9 mouse cellular contexts compared by ENCODE assay signal in genomic region chr11:101952541-101953341, GRCm38 (mm10). TPM values are rescaled to one million over a fixed set of nuclear protein-coding genes. Genes with fewer than 3 reads are reported as not detected.
DNase-seq lines count a peak whose midpoint lies in the region; ATAC-seq lines count a peak whose summit lies in the region.
"Had no signal": no experiment of that assay in that cellular context is flagged by ENCODE, and none has a peak within 500 bp of the region (broad histone marks: within the 10 kb centered on the region; RNA-seq: fewer than 3 reads in every experiment).

No protein-coding gene starts in this region.

- H3K9ac ChIP-seq in embryonic facial prominence, embryonic 14.5 days (ENCODE audit: low read depth, low read length) = peak overlapping the region; percentile 20; the same call in 1 of the 2 replicates
- H3K9ac ChIP-seq in hindbrain, embryonic 14.5 days = 0 out of 2 replicates have a peak overlapping the region, but pooled peaks have one; percentile 34
- no peak overlapping the region for H3K9ac ChIP-seq in liver, embryonic 11.5 days (ENCODE audit: low read depth, low read length)

- H3K4me2 ChIP-seq in embryonic facial prominence, embryonic 14.5 days (ENCODE audit: low read depth, low read length) = peak overlapping the region; percentile 36
- H3K4me2 ChIP-seq in hindbrain, embryonic 14.5 days (replicated peaks) = peak overlapping the region; percentile 15; the same call in 1 of the 2 replicates
- H3K4me2 ChIP-seq in liver, embryonic 11.5 days = peak overlapping the region; percentile 57

- no peaks in the 10 kb centered on the region for H3K36me3 ChIP-seq in embryonic facial prominence, embryonic 14.5 days (ENCODE audit: control insufficient read depth, insufficient read depth, low read length)
- no peaks in the 10 kb centered on the region for H3K36me3 ChIP-seq in hindbrain, embryonic 14.5 days (replicated peaks; ENCODE audit: control insufficient read depth, insufficient read depth)
- H3K36me3 ChIP-seq in liver, embryonic 11.5 days (ENCODE audit: control insufficient read depth, insufficient read depth, low read length) = no peaks in the 10 kb centered on the region

- WGBS in embryonic facial prominence, embryonic 14.5 days = 23% methylated on average over 24 of the region's 24 CpGs
- 19% methylated on average over 24 of the region's 24 CpGs for WGBS in hindbrain, embryonic 14.5 days
- WGBS in liver, embryonic 11.5 days = 14% methylated on average over 24 of the region's 24 CpGs

- H3K9me3 ChIP-seq in embryonic facial prominence, embryonic 14.5 days (ENCODE audit: control insufficient read depth, low read length) = no peaks in the 10 kb centered on the region
- no peaks in the 10 kb centered on the region for H3K9me3 ChIP-seq in hindbrain, embryonic 14.5 days (ENCODE audit: control insufficient read depth, low read length)
- no peaks in the 10 kb centered on the region for H3K9me3 ChIP-seq in liver, embryonic 11.5 days (ENCODE audit: control insufficient read depth, low read length)

- ATAC-seq in embryonic facial prominence, embryonic 14.5 days (ENCODE audit: low read depth) = peak; percentile 82
- no peak for ATAC-seq in hindbrain, embryonic 14.5 days (ENCODE audit: low FRiP score)
- ATAC-seq in liver, embryonic 11.5 days (replicated peaks; ENCODE audit: low FRiP score) = peak; percentile 60

- no peak overlapping the region for H3K27ac ChIP-seq in embryonic facial prominence, embryonic 14.5 days (replicated peaks; ENCODE audit: low read depth, low read length)
- H3K27ac ChIP-seq in hindbrain, embryonic 14.5 days = no peak overlapping the region
- 0 out of 2 replicates have a peak overlapping the region, but pooled peaks have one; percentile 54 for H3K27ac ChIP-seq in liver, embryonic 11.5 days (ENCODE audit: low read depth, low read length)

- no peaks in the 10 kb centered on the region for H3K27me3 ChIP-seq in embryonic facial prominence, embryonic 14.5 days (replicated peaks; ENCODE audit: control insufficient read depth, insufficient read depth, low read length)
- no peaks in the 10 kb centered on the region for H3K27me3 ChIP-seq in hindbrain, embryonic 14.5 days (ENCODE audit: control insufficient read depth, insufficient read depth, low read length)
- peaks cover 12% of the 10 kb centered on the region for H3K27me3 ChIP-seq in liver, embryonic 11.5 days (replicated peaks; ENCODE audit: control insufficient read depth, insufficient read depth, low read length)

- H3K4me1 ChIP-seq in embryonic facial prominence, embryonic 14.5 days (ENCODE audit: control insufficient read depth, insufficient read depth, low read length) = 0 out of 2 replicates have a peak, but pooled peaks cover 5% of the 10 kb centered on the region
- peaks cover 17% of the 10 kb centered on the region for H3K4me1 ChIP-seq in hindbrain, embryonic 14.5 days (replicated peaks; ENCODE audit: control insufficient read depth, insufficient read depth, low read length)
- H3K4me1 ChIP-seq in liver, embryonic 11.5 days (replicated peaks; ENCODE audit: control insufficient read depth, insufficient read depth, low read length) = peaks cover 14% of the 10 kb centered on the region

- H3K4me3 ChIP-seq in embryonic facial prominence, embryonic 14.5 days (ENCODE audit: low read depth, low read length) = no peak overlapping the region
- H3K4me3 ChIP-seq in hindbrain, embryonic 14.5 days (replicated peaks; ENCODE audit: low read length) = no peak overlapping the region
- 0 out of 2 replicates have a peak overlapping the region, but pooled peaks have one; percentile 10 for H3K4me3 ChIP-seq in liver, embryonic 11.5 days (ENCODE audit: low read depth, low read length)

- peak; percentile 51 to 76 for DNase-seq in adrenal gland, adult (ENCODE audit: inconsistent age in 2 of 2, low spot score in 1 of 2)
- DNase-seq in adrenal gland, adult 18-20 months (ENCODE audit: low spot score in 2 of 2) = no peak
- peak; percentile 74 for DNase-seq in embryonic facial prominence, embryonic 14.5 days (ENCODE audit: low spot score)
- DNase-seq in hindbrain, embryonic 14.5 days (ENCODE audit: low spot score) = no peak
- no peak for DNase-seq in liver, embryonic 11.5 days (ENCODE audit: low spot score)
- DNase-seq in natural killer cell, adult 2 months (ENCODE audit: low spot score in 2 of 2) = peak; percentile 13 to 22
- no peak for DNase-seq in cerebellum, postnatal 36 days
- DNase-seq in cerebellum, postnatal 25 days = no peak

RNA-seq across cellular contexts. Expression of gene Sost, which starts 14.1 kb away (rescaled TPM):
- not detected for total RNA-seq in adrenal gland, adult 18-20 months (2021)
- polyA plus RNA-seq in embryonic facial prominence, embryonic 14.5 days (2014; fragmentation: Nextera tagmentation; extraction: Ambion mirVana) = not detected in 2 replicates
- polyA plus RNA-seq in hindbrain, embryonic 14.5 days (2014; fragmentation: Nextera tagmentation; extraction: Ambion mirVana) = not detected in 2 replicates
- not detected in 2 replicates for polyA plus RNA-seq in liver, embryonic 11.5 days (2014; fragmentation: Nextera tagmentation; extraction: Ambion mirVana)

RNA-seq across cellular contexts. Expression of gene Cfap97d1, which starts 31.3 kb away (rescaled TPM):
- not detected for total RNA-seq in adrenal gland, adult 18-20 months (2021)
- not detected in 2 replicates for polyA plus RNA-seq in embryonic facial prominence, embryonic 14.5 days (2014; fragmentation: Nextera tagmentation; extraction: Ambion mirVana)
- not detected in 2 replicates for polyA plus RNA-seq in hindbrain, embryonic 14.5 days (2014; fragmentation: Nextera tagmentation; extraction: Ambion mirVana)
- polyA plus RNA-seq in liver, embryonic 11.5 days (2014; fragmentation: Nextera tagmentation; extraction: Ambion mirVana) = not detected in 2 replicates
- polyA plus RNA-seq: limb, embryonic 11.5 days had no signal

RNA-seq across cellular contexts. Expression of gene Dusp3, which starts 34.1 kb away (rescaled TPM):
- total RNA-seq in adrenal gland, adult 18-20 months (2021) = 100 to 1,000 TPM; 107 to 138 TPM
- 33.3 and 38.3 TPM in 2 replicates for polyA plus RNA-seq in embryonic facial prominence, embryonic 14.5 days (2014; fragmentation: Nextera tagmentation; extraction: Ambion mirVana)
- 24.0 and 24.7 TPM in 2 replicates for polyA plus RNA-seq in hindbrain, embryonic 14.5 days (2014; fragmentation: Nextera tagmentation; extraction: Ambion mirVana)
- 20.5 and 21.2 TPM in 2 replicates for polyA plus RNA-seq in liver, embryonic 11.5 days (2014; fragmentation: Nextera tagmentation; extraction: Ambion mirVana)

RNA-seq across cellular contexts. Expression of gene Meox1, which starts 58.6 kb away (rescaled TPM):
- total RNA-seq in adrenal gland, adult 18-20 months (2021) = 1 to 10 TPM; 1.8 to 4.2 TPM
- polyA plus RNA-seq in embryonic facial prominence, embryonic 14.5 days (2014; fragmentation: Nextera tagmentation; extraction: Ambion mirVana) = 12.7 and 16.7 TPM in 2 replicates
- 0.63 and 0.90 TPM in 2 replicates for polyA plus RNA-seq in hindbrain, embryonic 14.5 days (2014; fragmentation: Nextera tagmentation; extraction: Ambion mirVana)
- polyA plus RNA-seq in liver, embryonic 11.5 days (2014; fragmentation: Nextera tagmentation; extraction: Ambion mirVana) = 2.8 and 3.6 TPM in 2 replicates

Comparison
In these comparisons a context has a peak if more than half of its experiments do, and no peak if none do; other contexts are left out.
1. DNase-seq: peak in adrenal gland, adult (2 of 2), embryonic facial prominence, embryonic 14.5 days (single experiment) and natural killer cell, adult 2 months (2 of 2); none in adrenal gland, adult 18-20 months (0 of 2), hindbrain, embryonic 14.5 days (single experiment), liver, embryonic 11.5 days (single experiment), cerebellum, postnatal 36 days (0 of 2) and cerebellum, postnatal 25 days (0 of 2).
2. Peak in every context shown above with its lines, with median percentiles within 50 percentile points of each other: H3K4me2 ChIP-seq.